Mouse (Mus musculus): ENCODE results near the gene Anxa7. TPM values are rescaled to one million over a fixed set of nuclear protein-coding genes. Genes with fewer than 3 reads are reported as not detected.

Anxa7 gene
- polyA plus RNA-seq, 1 experiment from 2014 or later, result 49.2 TPM

GRCm38 (mm10) chr14:20429833-20430232 is 50.1 kb downstream of the Anxa7 start:
- H3K27ac ChIP-seq, result no peak overlapping the region
- no peak overlapping the region for H3K9ac ChIP-seq
- H3K4me1 ChIP-seq, result no peaks in the 10 kb centered on the region
- no peaks in the 10 kb centered on the region for H3K36me3 ChIP-seq
- H3K9me3 ChIP-seq (replicated peaks), result no peaks in the 10 kb centered on the region
- no peak overlapping the region for H3K4me2 ChIP-seq
- ATAC-seq, result no peak
- no peak overlapping the region for H3K4me3 ChIP-seq
- H3K27me3 ChIP-seq (replicated peaks), result no peaks in the 10 kb centered on the region
- WGBS (ENCODE audit: insufficient replicate concordance), result 37% methylated on average over 1 of the region's 1 CpGs

GRCm38 (mm10) chr14:20428593-20428992 is 51.3 kb downstream of the Anxa7 start:
- H3K4me3 ChIP-seq, result no peak overlapping the region
- no peak overlapping the region for H3K4me2 ChIP-seq
- H3K36me3 ChIP-seq, result no peaks in the 10 kb centered on the region
- no peaks in the 10 kb centered on the region for H3K27me3 ChIP-seq (replicated peaks)
- H3K9ac ChIP-seq, result no peak overlapping the region
- no peak for ATAC-seq
- no peaks in the 10 kb centered on the region for H3K9me3 ChIP-seq (replicated peaks)
- 19% methylated on average over 1 of the region's 1 CpGs for WGBS (ENCODE audit: insufficient replicate concordance)
- no peak overlapping the region for H3K27ac ChIP-seq
- no peaks in the 10 kb centered on the region for H3K4me1 ChIP-seq

- Histone ChIP-seq H3K27me3 (replicated peaks) (no peaks in the 10 kb centered on the region), H3K36me3 (no peaks in the 10 kb centered on the region), H3K4me3 (no peak overlapping the region), H3K9me3 (replicated peaks) (no peaks in the 10 kb centered on the region), H3K4me2 (no peak overlapping the region), H3K9ac (no peak overlapping the region), H3K4me1 (no peaks in the 10 kb centered on the region), H3K27ac (no peak overlapping the region)
- WGBS (ENCODE audit: insufficient replicate concordance), result 80% methylated on average over 6 of the region's 6 CpGs
- ATAC-seq, result no peak
These were observed 56.9 kb downstream of the Anxa7 start for GRCm38 (mm10) chr14:20423046-20423445.

- Histone ChIP-seq H3K9me3 (replicated peaks) (no peaks in the 10 kb centered on the region), H3K4me1 (no peaks in the 10 kb centered on the region), H3K9ac (no peak overlapping the region), H3K27ac (no peak overlapping the region), H3K4me2 (no peak overlapping the region), H3K4me3 (no peak overlapping the region), H3K27me3 (replicated peaks) (no peaks in the 10 kb centered on the region), H3K36me3 (no peaks in the 10 kb centered on the region)
- no peak for ATAC-seq
- 49% methylated on average over 7 of the region's 7 CpGs for WGBS (ENCODE audit: insufficient replicate concordance)
These were observed 57.7 kb downstream of the Anxa7 start for GRCm38 (mm10) chr14:20422257-20422656.

Other genes starting within 250 kb of the Anxa7 start
- gene Kcnk16, start 210.9 kb downstream of the Anxa7 start, polyA plus RNA-seq (2016; fragmentation: Nextera tagmentation; extraction: Ambion mirVana), result 1.4 and 1.7 TPM in 2 replicates
- gene Nudt13, start 185.4 kb downstream of the Anxa7 start, polyA plus RNA-seq (2016; fragmentation: Nextera tagmentation; extraction: Ambion mirVana), result 7.8 and 9.3 TPM in 2 replicates
- gene Ecd, start 132.0 kb downstream of the Anxa7 start, polyA plus RNA-seq (2016; fragmentation: Nextera tagmentation; extraction: Ambion mirVana), result 49.2 and 49.5 TPM in 2 replicates
- 14.6 TPM in 2 replicates for gene Fam149b, start 132.0 kb downstream of the Anxa7 start, polyA plus RNA-seq (2016; fragmentation: Nextera tagmentation; extraction: Ambion mirVana)
- gene Dnajc9, start 91.2 kb downstream of the Anxa7 start, polyA plus RNA-seq (2016; fragmentation: Nextera tagmentation; extraction: Ambion mirVana), result 146 and 147 TPM in 2 replicates
- gene Mrps16, start 86.5 kb downstream of the Anxa7 start, polyA plus RNA-seq (2016; fragmentation: Nextera tagmentation; extraction: Ambion mirVana), result 80.1 and 81.3 TPM in 2 replicates
- 0.19 and 0.25 TPM in 2 replicates for gene Cfap70, start 27.9 kb downstream of the Anxa7 start, polyA plus RNA-seq (2016; fragmentation: Nextera tagmentation; extraction: Ambion mirVana)
- 0.48 and 0.57 TPM in 2 replicates for gene Mss51, start 16.8 kb upstream of the Anxa7 start, polyA plus RNA-seq (2016; fragmentation: Nextera tagmentation; extraction: Ambion mirVana)
- 26.8 and 30.0 TPM in 2 replicates for gene Ppp3cb, start 66.4 kb upstream of the Anxa7 start, polyA plus RNA-seq (2016; fragmentation: Nextera tagmentation; extraction: Ambion mirVana)
- gene Usp54, start 160.9 kb upstream of the Anxa7 start, polyA plus RNA-seq (2016; fragmentation: Nextera tagmentation; extraction: Ambion mirVana), result 2.2 and 2.3 TPM in 2 replicates
- gene Myoz1, start 176.4 kb upstream of the Anxa7 start, polyA plus RNA-seq (2016; fragmentation: Nextera tagmentation; extraction: Ambion mirVana), result 0.38 TPM in 1 of 2 replicates, not detected in the other
- 0.25 and 0.54 TPM in 2 replicates for gene Synpo2l, start 188.2 kb upstream of the Anxa7 start, polyA plus RNA-seq (2016; fragmentation: Nextera tagmentation; extraction: Ambion mirVana)
- 51.9 and 54.6 TPM in 2 replicates for gene Sec24c, start 194.2 kb upstream of the Anxa7 start, polyA plus RNA-seq (2016; fragmentation: Nextera tagmentation; extraction: Ambion mirVana)
- 10.2 and 11.5 TPM in 2 replicates for gene Fut11, start 214.8 kb upstream of the Anxa7 start, polyA plus RNA-seq (2016; fragmentation: Nextera tagmentation; extraction: Ambion mirVana)
- 178 and 187 TPM in 2 replicates for gene Chchd1, start 222.9 kb upstream of the Anxa7 start, polyA plus RNA-seq (2016; fragmentation: Nextera tagmentation; extraction: Ambion mirVana)
- 10.7 and 11.1 TPM in 2 replicates for gene Zswim8, start 227.4 kb upstream of the Anxa7 start, polyA plus RNA-seq (2016; fragmentation: Nextera tagmentation; extraction: Ambion mirVana)

All from liver, embryonic 12.5 days (tissue).